Mouse (Mus musculus) embryonic facial prominence, embryonic 12.5 days (tissue): ENCODE data around the gene Gm5662. TPM values are rescaled to one million over a fixed set of nuclear protein-coding genes. Genes with fewer than 3 reads are reported as not detected.

ENCODE experiments used
- polyA plus RNA-seq: library from polyadenylated mRNA; unstranded; fragments of >200 nt; fragmentation: Nextera tagmentation; extraction: Ambion mirVana; gene quantifications from 2 replicates; pipeline ENCODE4 v1.2.1, GENCODE M21; 2016

Gene Gm5662
- polyA plus RNA-seq, 1 experiment from 2014 or later = not detected

Other genes starting within 250 kb of the Gm5662 start
- gene Gm2056, start 247.5 kb downstream of the Gm5662 start, polyA plus RNA-seq = not detected in 2 replicates
- not detected in 2 replicates for gene Gm16368, start 190.8 kb downstream of the Gm5662 start, polyA plus RNA-seq
- gene Gm10436, start 92.4 kb downstream of the Gm5662 start, polyA plus RNA-seq = not detected in 2 replicates
- not detected in 2 replicates for gene Gm8332, start 24.4 kb downstream of the Gm5662 start, polyA plus RNA-seq
- gene Gm5039, start 49.5 kb upstream of the Gm5662 start, polyA plus RNA-seq = not detected in 2 replicates
- gene Adck1, start 86.1 kb upstream of the Gm5662 start, polyA plus RNA-seq = 23.1 and 24.3 TPM in 2 replicates